Mouse (Mus musculus) liver, postnatal 0 days (tissue): ENCODE measurements around the gene Ttc23. TPM values are rescaled to one million over a fixed set of nuclear protein-coding genes. Genes with fewer than 3 reads are reported as not detected.

Experiments
- ATAC-seq: fragments of 200-750 bp; cut with Nextera tagmentation; 2 replicates; pipeline ENCODE4 v1.8.0; 2017; ENCODE audit warnings: mild to moderate bottlenecking, moderate library complexity
- DNase-seq: peaks from one replicate; pipeline ENCODE4 v3.0.0-alpha.2; 2016
- H3K27ac ChIP-seq: fragments of 300-500 bp; sonication (generic); 2 replicates; pipeline ENCODE4 v1.5.1; 2014; ENCODE audit warnings: antibody characterized with exemption, moderate library complexity, mild to moderate bottlenecking, low read depth
- H3K27me3 ChIP-seq: fragments of 300-500 bp; sonication (generic); 2 replicates; pipeline ENCODE4 v1.6.1; 2014; ENCODE audit warnings: low read length, control low read depth, mixed read lengths; ENCODE audit not compliant: insufficient read depth
- H3K36me3 ChIP-seq: fragments of 300-500 bp; sonication (generic); replicated peaks from 2 replicates; pipeline ENCODE4 v1.6.1; 2014; ENCODE audit warnings: mild to moderate bottlenecking, control low read depth, low read length, moderate library complexity, mixed read lengths; ENCODE audit not compliant: insufficient read depth
- H3K4me1 ChIP-seq: fragments of 300-500 bp; sonication (generic); 2 replicates; pipeline ENCODE4 v1.6.1; 2014; ENCODE audit warnings: antibody characterized with exemption, mild to moderate bottlenecking, control low read depth; ENCODE audit not compliant: insufficient read depth
- H3K4me2 ChIP-seq: fragments of 300-500 bp; sonication (generic); 2 replicates; pipeline ENCODE4 v1.6.1; 2014; ENCODE audit warnings: low read depth, mild to moderate bottlenecking, low read length, moderate library complexity, mixed read lengths
- H3K4me3 ChIP-seq: fragments of 300-500 bp; sonication (generic); 2 replicates; pipeline ENCODE4 v1.5.1; 2014; ENCODE audit warnings: low read depth, low read length
- H3K9ac ChIP-seq: fragments of 300-500 bp; sonication (generic); replicated peaks from 2 replicates; pipeline ENCODE4 v1.6.1; 2014; ENCODE audit warnings: mild to moderate bottlenecking, moderate library complexity
- H3K9me3 ChIP-seq: fragments of 300-500 bp; sonication (generic); 2 replicates; pipeline ENCODE4 v1.6.1; 2016; ENCODE audit warnings: mild to moderate bottlenecking, control low read depth, low read length, mixed read lengths
- CTCF ChIP-seq: sonication (generic); IDR thresholded peaks from 2 replicates; pipeline ENCODE4 v1.5.1; 2016; ENCODE audit warnings: antibody characterized with exemption, low read depth
- EP300 ChIP-seq: IDR thresholded peaks from 2 replicates; pipeline ENCODE4 v1.6.1; 2016; ENCODE audit warnings: antibody characterized with exemption, low read depth, mild to moderate bottlenecking
- WGBS: fragments of 180-500 bp; shearing (Covaris S2); extraction: QIAGEN DNeasy Blood & Tissue Kit; methylation state at CpG from one replicate; pipeline ENCODE4 v1.1.7; 2014; ENCODE audit not compliant: insufficient replicate concordance; 5-methylcytosine and 5-hydroxymethylcytosine counted together
- microRNA-seq: library from miRNA; unstranded; fragments of <30 nt; microRNA quantifications from one replicate; pipeline ENCODE4, GENCODE M21; 2016
- polyA plus RNA-seq: library from polyadenylated mRNA; unstranded; fragments of >200 nt; fragmentation: Nextera tagmentation; extraction: Ambion mirVana; gene quantifications from 2 replicates; pipeline ENCODE4 v1.2.1, GENCODE M21; 2015

Ttc23 gene
- polyA plus RNA-seq, 1 experiment from 2014 or later: 8.4 TPM

DNA sequence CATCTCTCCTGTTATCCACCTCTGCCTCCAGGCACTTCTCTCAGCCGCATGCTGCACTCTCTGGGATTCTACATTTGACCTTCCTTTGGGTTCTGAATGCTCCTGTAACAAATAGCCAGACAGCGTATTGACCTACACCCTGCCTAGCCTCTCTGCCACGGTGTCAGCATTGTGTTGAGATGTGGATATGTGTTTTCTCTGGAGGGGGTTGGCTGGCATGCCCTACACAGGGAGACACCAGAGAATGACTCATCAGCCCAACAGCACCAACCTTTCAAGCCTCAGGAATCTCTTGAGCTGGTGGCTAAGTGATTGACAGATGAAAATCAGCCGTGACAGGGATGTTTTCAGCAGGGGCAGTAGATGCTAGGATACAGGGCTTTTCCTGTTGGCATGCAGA, 153.8 kb downstream of the Ttc23 start:
- Histone ChIP-seq H3K4me1 (peaks cover 7% of the 10 kb centered on the region; the same call in 1 of the 2 replicates), H3K27ac (no peak overlapping the region), H3K27me3 (peaks cover 13% of the 10 kb centered on the region), H3K36me3 (no peaks in the 10 kb centered on the region), H3K9me3 (no peaks in the 10 kb centered on the region), H3K4me3 (no peak overlapping the region), H3K9ac (no peak overlapping the region), H3K4me2 (no peak overlapping the region)
- TF ChIP-seq EP300 (no peak), CTCF (no peak)
- DNase-seq: no peak
- WGBS: 71% methylated on average over 4 of the region's 4 CpGs
- no peak for ATAC-seq

DNA sequence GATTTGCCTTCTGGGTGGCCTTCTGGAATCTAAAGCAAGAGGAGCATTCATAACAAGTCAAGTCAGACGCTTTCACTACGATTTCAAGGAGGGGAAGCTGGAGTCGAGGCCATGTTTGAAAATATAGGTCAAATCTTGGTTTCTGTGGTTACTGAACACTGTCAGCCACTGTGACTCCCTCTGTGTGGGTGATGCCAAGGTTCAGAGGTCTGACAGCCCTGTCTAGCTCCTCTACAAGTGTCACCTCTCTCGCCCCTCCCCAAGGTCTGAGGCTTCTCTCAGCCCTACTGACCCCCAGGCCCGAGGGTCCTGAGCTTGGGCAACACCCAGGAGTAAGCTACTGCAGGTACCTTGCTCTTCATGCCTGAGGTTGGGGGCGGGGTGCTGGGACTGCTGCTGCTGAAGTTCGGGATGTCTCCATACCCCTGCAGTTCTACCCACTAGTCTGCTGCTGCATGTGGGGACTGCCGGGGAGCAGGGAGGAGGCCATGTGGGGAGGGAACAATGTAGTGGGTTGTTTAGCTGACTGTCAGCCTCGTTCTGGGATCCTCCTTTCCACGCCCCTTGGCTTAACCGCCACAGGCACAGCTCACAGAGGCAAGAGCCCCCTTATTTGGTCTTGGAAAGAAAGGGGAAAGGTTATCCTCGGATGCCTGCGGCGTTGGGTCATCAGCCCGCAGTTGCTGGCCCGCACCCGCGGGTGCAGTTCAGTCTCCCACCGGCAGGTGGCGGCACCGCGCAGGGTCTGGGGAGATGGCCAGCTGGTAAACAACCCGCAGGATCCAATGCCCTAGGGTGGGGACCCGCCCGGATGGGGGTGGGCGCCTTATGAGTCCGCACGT, 156.0 kb downstream of the Ttc23 start:
- no peaks in the 10 kb centered on the region for H3K36me3 ChIP-seq
- WGBS: 13% methylated on average over 28 of the region's 28 CpGs
- ATAC-seq: peak; percentile 59
- peak overlapping the region; percentile 65 for H3K4me2 ChIP-seq
- no peaks in the 10 kb centered on the region for H3K9me3 ChIP-seq
- peak overlapping the region; percentile 31 for H3K4me3 ChIP-seq
- peaks cover 7% of the 10 kb centered on the region; the same call in 1 of the 2 replicates for H3K4me1 ChIP-seq
- H3K9ac ChIP-seq: peak overlapping the region; percentile 26; the same call in 1 of the 2 replicates
- peaks cover 15% of the 10 kb centered on the region for H3K27me3 ChIP-seq
- DNase-seq: peak; percentile 87
- no peak overlapping the region for H3K27ac ChIP-seq
- no peak for TF ChIP-seq EP300
- TF ChIP-seq CTCF: peak; percentile 95

DNA sequence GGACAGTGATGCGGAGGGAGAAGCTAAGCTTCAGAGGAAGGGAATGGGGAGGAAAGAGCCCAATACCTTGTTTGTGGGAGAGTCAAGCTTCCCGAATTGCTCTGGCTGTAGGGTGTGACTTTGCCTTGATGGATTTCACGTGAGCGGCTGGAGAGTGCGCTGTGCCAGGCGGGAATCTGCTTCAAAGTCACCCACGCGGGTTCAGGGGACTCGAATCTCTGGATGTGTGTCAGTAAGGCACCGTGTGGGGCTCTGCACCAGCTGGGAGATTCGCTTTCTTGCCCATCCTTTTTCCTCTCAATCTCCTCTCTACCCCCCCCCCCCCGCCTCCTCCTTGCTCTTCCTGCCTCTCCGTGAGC, 156.6 kb downstream of the Ttc23 start:
- Histone ChIP-seq H3K27me3 (peaks cover 18% of the 10 kb centered on the region), H3K4me2 (peak overlapping the region; percentile 65), H3K36me3 (no peaks in the 10 kb centered on the region), H3K4me3 (peak overlapping the region; percentile 31), H3K9ac (peak overlapping the region; percentile 26), H3K9me3 (no peaks in the 10 kb centered on the region), H3K27ac (no peak overlapping the region), H3K4me1 (peaks cover 7% of the 10 kb centered on the region; the same call in 1 of the 2 replicates)
- no peak for TF ChIP-seq CTCF
- TF ChIP-seq EP300: no peak
- ATAC-seq: 0 out of 2 replicates have a peak, but pooled peaks have one; percentile 3
- no peak for DNase-seq
- WGBS: 12% methylated on average over 12 of the region's 13 CpGs

Small RNA genes lying within 50 kb of the gene (microRNA-seq; reads per million reads assigned to microRNA genes)
- gene Gm23844: not detected

Other genes starting within 250 kb of the Ttc23 start
- 10.6 and 12.6 TPM in 2 replicates for gene Lrrc28, start 2.1 kb upstream of the Ttc23 start, polyA plus RNA-seq
- 0.09 and 0.11 TPM in 2 replicates for gene Synm, start 112.3 kb downstream of the Ttc23 start, polyA plus RNA-seq